Mouse (Mus musculus) liver, postnatal 0 days (tissue): ENCODE results near the gene Fam122a. TPM values are rescaled to one million over a fixed set of nuclear protein-coding genes. Genes with fewer than 3 reads are reported as not detected.
A peak's percentile ranks its signal among the peaks of the same experiment; 100 is the strongest.

Experiments
- ATAC-seq: fragments of 200-750 bp; cut with Nextera tagmentation; 2 replicates; pipeline ENCODE4 v1.8.0; 2017; ENCODE audit warnings: mild to moderate bottlenecking, moderate library complexity
- DNase-seq: peaks from one replicate; pipeline ENCODE4 v3.0.0-alpha.2; 2016
- H3K27ac ChIP-seq: fragments of 300-500 bp; sonication (generic); 2 replicates; pipeline ENCODE4 v1.5.1; 2014; ENCODE audit warnings: antibody characterized with exemption, moderate library complexity, mild to moderate bottlenecking, low read depth
- H3K27me3 ChIP-seq: fragments of 300-500 bp; sonication (generic); 2 replicates; pipeline ENCODE4 v1.6.1; 2014; ENCODE audit warnings: low read length, control low read depth, mixed read lengths; ENCODE audit not compliant: insufficient read depth
- H3K36me3 ChIP-seq: fragments of 300-500 bp; sonication (generic); replicated peaks from 2 replicates; pipeline ENCODE4 v1.6.1; 2014; ENCODE audit warnings: mild to moderate bottlenecking, control low read depth, low read length, moderate library complexity, mixed read lengths; ENCODE audit not compliant: insufficient read depth
- H3K4me1 ChIP-seq: fragments of 300-500 bp; sonication (generic); 2 replicates; pipeline ENCODE4 v1.6.1; 2014; ENCODE audit warnings: antibody characterized with exemption, mild to moderate bottlenecking, control low read depth; ENCODE audit not compliant: insufficient read depth
- H3K4me2 ChIP-seq: fragments of 300-500 bp; sonication (generic); 2 replicates; pipeline ENCODE4 v1.6.1; 2014; ENCODE audit warnings: low read depth, mild to moderate bottlenecking, low read length, moderate library complexity, mixed read lengths
- H3K4me3 ChIP-seq: fragments of 300-500 bp; sonication (generic); 2 replicates; pipeline ENCODE4 v1.5.1; 2014; ENCODE audit warnings: low read depth, low read length
- H3K9ac ChIP-seq: fragments of 300-500 bp; sonication (generic); replicated peaks from 2 replicates; pipeline ENCODE4 v1.6.1; 2014; ENCODE audit warnings: mild to moderate bottlenecking, moderate library complexity
- H3K9me3 ChIP-seq: fragments of 300-500 bp; sonication (generic); 2 replicates; pipeline ENCODE4 v1.6.1; 2016; ENCODE audit warnings: mild to moderate bottlenecking, control low read depth, low read length, mixed read lengths
- CTCF ChIP-seq: sonication (generic); IDR thresholded peaks from 2 replicates; pipeline ENCODE4 v1.5.1; 2016; ENCODE audit warnings: antibody characterized with exemption, low read depth
- EP300 ChIP-seq: IDR thresholded peaks from 2 replicates; pipeline ENCODE4 v1.6.1; 2016; ENCODE audit warnings: antibody characterized with exemption, low read depth, mild to moderate bottlenecking
- WGBS: fragments of 180-500 bp; shearing (Covaris S2); extraction: QIAGEN DNeasy Blood & Tissue Kit; methylation state at CpG from one replicate; pipeline ENCODE4 v1.1.7; 2014; ENCODE audit not compliant: insufficient replicate concordance; 5-methylcytosine and 5-hydroxymethylcytosine counted together
- polyA plus RNA-seq: library from polyadenylated mRNA; unstranded; fragments of >200 nt; fragmentation: Nextera tagmentation; extraction: Ambion mirVana; gene quantifications from 2 replicates; pipeline ENCODE4 v1.2.1, GENCODE M21; 2015

Fam122a gene
- polyA plus RNA-seq, 1 experiment from 2014 or later = 28.6 TPM

- ATAC-seq (no peak), DNase-seq (no peak)
- no peaks in the 10 kb centered on the region for H3K36me3 ChIP-seq
- no peak overlapping the region for H3K9ac ChIP-seq
- no peaks in the 10 kb centered on the region for H3K27me3 ChIP-seq
- no peaks in the 10 kb centered on the region for H3K9me3 ChIP-seq
- 78% methylated on average over 6 of the region's 6 CpGs for WGBS
- H3K4me3 ChIP-seq = no peak overlapping the region
- no peak overlapping the region for H3K4me2 ChIP-seq
- H3K4me1 ChIP-seq = no peaks in the 10 kb centered on the region; the same call in 1 of the 2 replicates
- TF ChIP-seq CTCF (no peak), EP300 (no peak)
- no peak overlapping the region for H3K27ac ChIP-seq
These were observed 21.8 kb downstream of the Fam122a start for GRCm38 (mm10) chr19:24455249-24455960.

DNA sequence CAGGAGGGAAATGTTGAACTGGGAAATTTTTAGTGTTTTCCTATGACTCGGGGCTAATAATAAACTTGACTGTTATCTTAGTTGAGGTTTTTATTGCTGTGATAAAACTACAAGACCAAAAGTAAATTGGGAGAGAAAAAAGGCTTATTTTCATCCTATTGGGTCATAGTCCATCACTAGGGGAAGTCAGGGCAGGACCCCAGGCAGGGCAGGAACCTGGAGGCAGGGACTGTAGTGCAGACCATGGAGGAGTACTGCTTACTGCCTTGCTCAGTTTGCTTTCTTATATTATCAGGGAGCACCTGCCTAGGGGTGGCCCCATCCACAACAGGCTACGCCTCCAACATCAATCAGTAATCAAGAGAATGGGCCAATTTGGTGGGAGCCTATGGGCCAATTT lies 22.7 kb downstream of the Fam122a start:
- WGBS = 79% methylated on average over 2 of the region's 2 CpGs
- Histone ChIP-seq H3K27ac (no peak overlapping the region), H3K4me2 (no peak overlapping the region)

DNA sequence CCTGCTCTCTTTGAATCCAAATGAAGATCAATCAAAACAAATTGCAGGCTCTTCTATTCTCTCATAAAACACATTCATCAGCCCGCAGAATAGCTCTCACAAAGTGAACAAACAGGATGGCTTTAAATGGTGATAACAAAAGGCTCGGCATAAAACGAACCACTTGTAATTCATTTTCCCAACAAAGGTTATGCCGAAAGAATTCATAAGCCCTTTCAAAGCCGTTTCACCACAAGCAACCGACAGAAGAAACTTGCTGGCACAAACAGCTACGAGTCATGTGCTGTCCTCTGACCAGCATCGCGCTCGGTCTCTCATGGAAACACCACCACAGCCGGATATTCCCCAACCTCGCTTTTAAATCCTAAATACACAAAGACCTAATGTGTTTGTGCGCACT lies 23.8 kb downstream of the Fam122a start:
- no peak for ATAC-seq
- no peak for DNase-seq
- no peaks in the 10 kb centered on the region for H3K36me3 ChIP-seq
- H3K9ac ChIP-seq = no peak overlapping the region
- H3K4me2 ChIP-seq = no peak overlapping the region
- TF ChIP-seq CTCF (no peak), EP300 (no peak)
- 88% methylated on average over 13 of the region's 13 CpGs for WGBS
- H3K4me1 ChIP-seq = no peaks in the 10 kb centered on the region; the same call in 1 of the 2 replicates
- H3K4me3 ChIP-seq = no peak overlapping the region
- H3K27ac ChIP-seq = no peak overlapping the region
- H3K27me3 ChIP-seq = no peaks in the 10 kb centered on the region
- H3K9me3 ChIP-seq = no peaks in the 10 kb centered on the region

More for the DNA sequence above, 22.7 kb downstream of the Fam122a start:
- Histone ChIP-seq H3K4me1 (no peaks in the 10 kb centered on the region; the same call in 1 of the 2 replicates), H3K36me3 (no peaks in the 10 kb centered on the region), H3K9ac (no peak overlapping the region), H3K4me3 (no peak overlapping the region), H3K9me3 (no peaks in the 10 kb centered on the region), H3K27me3 (no peaks in the 10 kb centered on the region)
- TF ChIP-seq EP300 = no peak
- no peak for TF ChIP-seq CTCF
- DNase-seq = no peak
- no peak for ATAC-seq

DNA sequence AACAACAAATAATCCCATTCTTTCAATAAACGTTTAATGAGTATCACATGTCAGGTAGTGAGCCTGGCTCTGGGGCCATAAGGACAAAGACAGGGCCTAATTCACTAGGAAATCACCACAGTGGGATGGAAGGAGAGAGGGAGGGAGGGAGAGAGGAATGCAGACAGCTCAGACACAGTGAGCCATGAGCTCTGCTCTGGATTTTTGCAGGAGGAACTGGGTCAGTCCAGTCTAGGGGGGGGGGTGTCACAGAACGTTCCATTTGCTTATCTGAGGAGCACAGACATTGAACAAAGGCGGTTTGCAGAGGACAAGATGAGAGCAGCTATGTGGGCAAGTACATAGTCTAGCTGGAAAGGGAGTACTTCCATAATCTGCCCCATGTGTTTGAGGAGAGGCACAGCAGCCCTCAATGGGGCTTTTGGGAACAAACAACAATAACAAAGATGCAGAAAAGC lies 24.7 kb downstream of the Fam122a start:
- Histone ChIP-seq H3K9ac (no peak overlapping the region), H3K27ac (0 out of 2 replicates have a peak overlapping the region, but pooled peaks have one; percentile 39), H3K9me3 (no peaks in the 10 kb centered on the region), H3K36me3 (no peaks in the 10 kb centered on the region), H3K27me3 (no peaks in the 10 kb centered on the region), H3K4me2 (no peak overlapping the region), H3K4me1 (no peaks in the 10 kb centered on the region; the same call in 1 of the 2 replicates), H3K4me3 (no peak overlapping the region)
- 31% methylated on average over 3 of the region's 3 CpGs for WGBS
- peak; percentile 85 for ATAC-seq
- TF ChIP-seq CTCF (peak; percentile 21; the same call in 1 of the 2 replicates), EP300 (peak; percentile 90)
- DNase-seq = peak; percentile 24

DNA sequence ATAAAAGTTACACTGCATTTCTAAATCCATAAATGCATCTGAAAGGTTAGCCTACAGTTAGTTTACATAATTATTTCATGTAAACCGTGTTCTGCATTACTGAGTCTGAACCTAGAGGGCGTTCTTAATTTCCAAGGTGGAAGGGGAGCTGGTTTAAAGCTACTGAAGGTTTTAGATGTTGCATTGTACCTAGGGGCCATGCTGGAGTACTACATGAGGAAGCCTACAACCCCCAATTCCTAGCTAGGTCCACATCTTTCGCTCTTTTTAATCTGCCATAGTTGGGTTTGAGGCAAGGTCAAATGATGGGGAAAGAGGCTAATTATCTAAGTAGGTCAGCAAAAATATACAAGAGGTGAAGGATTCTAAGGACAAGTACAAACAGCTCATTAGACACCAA lies 25.5 kb downstream of the Fam122a start:
- no peak for ATAC-seq
- WGBS = 82% methylated on average over 3 of the region's 3 CpGs
- no peak for TF ChIP-seq EP300
- no peak for TF ChIP-seq CTCF
- no peak overlapping the region for H3K27ac ChIP-seq
- H3K27me3 ChIP-seq = no peaks in the 10 kb centered on the region
- DNase-seq = no peak
- no peaks in the 10 kb centered on the region for H3K36me3 ChIP-seq
- no peaks in the 10 kb centered on the region for H3K9me3 ChIP-seq
- H3K9ac ChIP-seq = no peak overlapping the region
- H3K4me1 ChIP-seq = no peaks in the 10 kb centered on the region; the same call in 1 of the 2 replicates
- H3K4me3 ChIP-seq = no peak overlapping the region
- no peak overlapping the region for H3K4me2 ChIP-seq

DNA sequence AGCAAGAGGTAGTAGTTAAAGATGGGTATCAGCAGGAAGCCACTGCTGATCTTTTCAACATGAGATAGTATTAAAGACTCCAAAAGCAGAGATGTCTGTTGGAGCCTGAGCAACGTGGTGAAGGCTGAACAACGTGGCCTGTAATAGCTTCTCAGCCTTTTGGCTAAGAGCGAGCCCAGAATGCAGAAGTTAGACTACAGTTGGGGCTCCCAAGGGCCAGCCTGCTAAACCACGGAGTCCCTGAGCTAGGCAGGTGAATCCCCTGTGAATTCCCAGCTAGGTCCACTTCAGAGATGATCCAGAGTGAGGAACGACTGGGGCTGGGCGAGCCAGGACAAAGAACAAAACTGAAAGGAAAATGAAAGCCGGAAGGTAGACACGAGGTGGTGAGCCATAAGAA lies 26.4 kb downstream of the Fam122a start:
- DNase-seq (no peak), ATAC-seq (no peak)
- H3K9me3 ChIP-seq = no peaks in the 10 kb centered on the region
- no peak overlapping the region for H3K27ac ChIP-seq
- no peak overlapping the region for H3K9ac ChIP-seq
- no peaks in the 10 kb centered on the region; the same call in 1 of the 2 replicates for H3K4me1 ChIP-seq
- WGBS = 63% methylated on average over 8 of the region's 8 CpGs
- no peaks in the 10 kb centered on the region for H3K27me3 ChIP-seq
- no peak overlapping the region for H3K4me3 ChIP-seq
- no peaks in the 10 kb centered on the region for H3K36me3 ChIP-seq
- TF ChIP-seq CTCF = no peak
- no peak for TF ChIP-seq EP300
- no peak overlapping the region for H3K4me2 ChIP-seq
